Comparison of ENCODE assay signal across 19 mouse cellular contexts in genomic region chr3:53707101-53707500, GRCm38 (mm10). TPM values are rescaled to one million over a fixed set of nuclear protein-coding genes. Genes with fewer than 3 reads are reported as not detected.
DNase-seq lines count a peak whose midpoint lies in the region; ATAC-seq and TF ChIP-seq lines count a peak whose summit lies in the region.
"Had no signal": no experiment of that assay in that cellular context is flagged by ENCODE, and none has a peak within 500 bp of the region (broad histone marks: within the 10 kb centered on the region; RNA-seq: fewer than 3 reads in every experiment).

No protein-coding gene starts in this region.

- TF ChIP-seq EP300 in lung, postnatal 0 days (IDR thresholded peaks at IDR 0.05), result no peak

- no peak overlapping the region for H3K4me2 ChIP-seq in lung, postnatal 0 days (replicated peaks; ENCODE audit: low read depth, low read length)
- H3K4me2 ChIP-seq: forebrain, embryonic 12.5 days had no signal

- H3K9ac ChIP-seq in lung, postnatal 0 days (replicated peaks; ENCODE audit: low read depth), result no peak overlapping the region
- H3K9ac ChIP-seq: forebrain, embryonic 12.5 days; liver, postnatal 0 days had no signal

- ATAC-seq in lung, postnatal 0 days, result peak; percentile 71
- ATAC-seq: CD4-positive, CD25-positive, alpha-beta regulatory T cell, adult 4 months; hindbrain, postnatal 0 days; liver, postnatal 0 days; midbrain, embryonic 16.5 days had no signal

- no peak overlapping the region for H3K27ac ChIP-seq in lung, postnatal 0 days (ENCODE audit: low read length)
- H3K27ac ChIP-seq: forebrain, embryonic 12.5 days; hindbrain, postnatal 0 days had no signal

- H3K36me3 ChIP-seq in lung, postnatal 0 days (ENCODE audit: insufficient read depth, low read length), result no peaks in the 10 kb centered on the region
- H3K36me3 ChIP-seq: forebrain, embryonic 12.5 days; G1E had no signal

- H3K4me1 ChIP-seq in lung, postnatal 0 days (ENCODE audit: insufficient read depth, low read depth, low read length), result no peaks in the 10 kb centered on the region

- peak; percentile 60 for DNase-seq in heart, adult 11 months
- DNase-seq in heart, postnatal 25 days (ENCODE audit: low spot score), result no peak
- peak; percentile 22 for DNase-seq in lung, postnatal 0 days (ENCODE audit: low spot score)
- DNase-seq in lung, postnatal 14 days, result no peak
- peak; percentile 75 for DNase-seq in kidney, adult 9 months
- DNase-seq in adrenal gland, adult 8-10 months, result no peak
- no peak for DNase-seq in embryo, embryonic 10 days (ENCODE audit: low spot score)
- DNase-seq in adrenal gland, postnatal 4 days (ENCODE audit: low spot score in 2 of 2), result no peak
- DNase-seq: cerebellum, postnatal 25 days; gastrocnemius, postnatal 10 days; layer of hippocampus, adult 9-11 months; liver, postnatal 0 days had no signal

- H3K9me3 ChIP-seq in lung, postnatal 0 days (ENCODE audit: low read length), result no peaks in the 10 kb centered on the region
- H3K9me3 ChIP-seq: forebrain, embryonic 12.5 days had no signal

- 48% methylated on average over 3 of the region's 3 CpGs for WGBS in lung, postnatal 0 days

- no peak overlapping the region for H3K4me3 ChIP-seq in lung, postnatal 0 days (ENCODE audit: low read depth, low read length)
- H3K4me3 ChIP-seq: forebrain, embryonic 12.5 days had no signal

- TF ChIP-seq CTCF in lung, postnatal 0 days (IDR thresholded peaks at IDR 0.05), result no peak

- intact Hi-C loops in heart, postnatal 25 days (cut with DNase I), result no loop called here

- H3K27me3 ChIP-seq in lung, postnatal 0 days (replicated peaks; ENCODE audit: insufficient read depth, low read length), result no peaks in the 10 kb centered on the region
- H3K27me3 ChIP-seq: forebrain, embryonic 12.5 days had no signal

RNA-seq across cellular contexts. Expression of gene Frem2, which starts 49.9 kb away (rescaled TPM):
- total RNA-seq in heart, postnatal 25 days (2021), result 10 to 100 TPM in 1 of 2 experiments, 1 to 10 TPM in 1; 9.2 to 12.2 TPM
- 1.6 and 1.8 TPM in 2 replicates for polyA plus RNA-seq in lung, postnatal 0 days (2015; fragmentation: Nextera tagmentation; extraction: Ambion mirVana)
- total RNA-seq in adrenal gland, adult 8-10 months (2022), result under 1 TPM; 0.06 to 0.38 (median 0.18) TPM
- total RNA-seq in adrenal gland, postnatal 4 days (2021), result 1 to 10 TPM; 3.8 to 9.6 TPM
- total RNA-seq: hematopoietic stem cell, adult 5-6 weeks; megakaryocyte-erythroid progenitor cell, adult 5-6 weeks had no signal
- polyA plus RNA-seq: CD4-positive, CD25-positive, alpha-beta regulatory T cell, adult 4 months; G1E had no signal

Comparison
In these comparisons a context has a peak if more than half of its experiments do, and no peak if none do; other contexts are left out.
1. DNase-seq: peak in heart, adult 11 months (single experiment), lung, postnatal 0 days (single experiment) and kidney, adult 9 months (single experiment); none in heart, postnatal 25 days (single experiment), lung, postnatal 14 days (single experiment), adrenal gland, adult 8-10 months (single experiment), embryo, embryonic 10 days (single experiment) and adrenal gland, postnatal 4 days (0 of 2).